Mouse (Mus musculus) lung, postnatal 36 days (tissue): ENCODE results near the gene Erbb4.
"Not testable (repeated sequence)": the region's sequence is repeated elsewhere in the genome, so short reads cannot be mapped to it uniquely, and the experiment has no call there.

Experiments used
- DNase-seq: peaks from one replicate; pipeline ENCODE4 v3.0.0; 2022; ENCODE audit warnings: mixed read lengths

Erbb4 gene

GRCm38 (mm10) chr1:68839352-68839751 is 268.5 kb downstream of the Erbb4 start:
- DNase-seq, result no peak

- DNase-seq, result no peak
These were observed 273.2 kb downstream of the Erbb4 start for GRCm38 (mm10) chr1:68834686-68835085.

GRCm38 (mm10) chr1:68832101-68832500 is 275.8 kb downstream of the Erbb4 start:
- DNase-seq, result no peak

- DNase-seq, result no peak
These were observed 276.3 kb downstream of the Erbb4 start for GRCm38 (mm10) chr1:68831575-68831974.

GRCm38 (mm10) chr1:68830501-68831239 is 277.2 kb downstream of the Erbb4 start:
- no peak for DNase-seq

- no peak for DNase-seq
These were observed 284.7 kb downstream of the Erbb4 start for GRCm38 (mm10) chr1:68823116-68823644.

GRCm38 (mm10) chr1:68806711-68807110 is 301.1 kb downstream of the Erbb4 start:
- DNase-seq, result no peak

- no peak for DNase-seq
These were observed 320.3 kb downstream of the Erbb4 start for GRCm38 (mm10) chr1:68787409-68788015.

- no peak for DNase-seq
These were observed 327.2 kb downstream of the Erbb4 start for GRCm38 (mm10) chr1:68780653-68781052.

GRCm38 (mm10) chr1:68780032-68780431 is 327.8 kb downstream of the Erbb4 start:
- DNase-seq, result peak; percentile 3

GRCm38 (mm10) chr1:68766095-68766494 is 341.8 kb downstream of the Erbb4 start:
- not testable (repeated sequence) for DNase-seq

- DNase-seq, result no peak
These were observed 345.4 kb downstream of the Erbb4 start for GRCm38 (mm10) chr1:68762456-68762855.

- no peak for DNase-seq
These were observed 358.9 kb downstream of the Erbb4 start for GRCm38 (mm10) chr1:68748976-68749375.

- DNase-seq, result no peak
These were observed 426.4 kb downstream of the Erbb4 start for GRCm38 (mm10) chr1:68681478-68681877.

- DNase-seq, result no peak
These were observed 433.2 kb downstream of the Erbb4 start for GRCm38 (mm10) chr1:68674667-68675066.

- DNase-seq, result no peak
These were observed 440.8 kb downstream of the Erbb4 start for GRCm38 (mm10) chr1:68666831-68667601.

- no peak for DNase-seq
These were observed 517.4 kb downstream of the Erbb4 start for GRCm38 (mm10) chr1:68590475-68590874.

GRCm38 (mm10) chr1:68573851-68574540 is 533.9 kb downstream of the Erbb4 start:
- DNase-seq, result no peak

GRCm38 (mm10) chr1:68570924-68571323 is 536.9 kb downstream of the Erbb4 start:
- no peak for DNase-seq

- DNase-seq, result no peak
These were observed 564.9 kb downstream of the Erbb4 start for GRCm38 (mm10) chr1:68542942-68543341.

- DNase-seq, result no peak
These were observed 590.0 kb downstream of the Erbb4 start for GRCm38 (mm10) chr1:68517820-68518219.

- DNase-seq, result no peak
These were observed 604.0 kb downstream of the Erbb4 start for GRCm38 (mm10) chr1:68503873-68504272.

- peak; percentile 12 for DNase-seq
These were observed 606.3 kb downstream of the Erbb4 start for GRCm38 (mm10) chr1:68501561-68501960.
